Mouse (Mus musculus) testis, adult 2 months (tissue): ENCODE measurements around the gene Foxp1.

Experiments used
- CTCF ChIP-seq: fragments of 200-500 bp; IDR thresholded peaks from 2 replicates; pipeline ENCODE4 v1.5.1; 2012; ENCODE audit warnings: low read depth, mild to moderate bottlenecking, inconsistent platforms, low read length, moderate library complexity; ENCODE audit not compliant: control insufficient read depth, insufficient read depth, insufficient replicate concordance
- POLR2A ChIP-seq: fragments of 200-500 bp; IDR thresholded peaks from 2 replicates; pipeline ENCODE4 v1.6.1; 2012; ENCODE audit warnings: low read depth, mild to moderate bottlenecking, inconsistent platforms, low read length, moderate library complexity; ENCODE audit not compliant: control insufficient read depth

DNA sequence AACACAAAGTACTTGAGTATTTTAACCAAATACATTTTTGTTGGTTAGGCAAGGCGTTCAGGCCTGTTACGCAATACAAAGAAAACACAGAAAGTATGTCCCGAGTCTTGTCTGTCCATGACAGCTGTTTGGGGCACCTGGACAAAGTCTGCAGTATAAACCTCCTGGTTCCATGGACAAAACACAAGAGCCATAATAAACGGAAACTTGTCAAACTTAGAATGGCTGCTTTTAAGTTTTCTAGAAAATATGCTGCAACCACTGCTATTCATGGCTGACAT is 378.8 kb downstream of the Foxp1 start:
- TF ChIP-seq CTCF, result no peak
- no peak for TF ChIP-seq POLR2A
